Mouse (Mus musculus): ENCODE measurements around the gene A930017K11Rik. TPM values are rescaled to one million over a fixed set of nuclear protein-coding genes. Genes with fewer than 3 reads are reported as not detected.

Gene A930017K11Rik
- polyA plus RNA-seq, 1 experiment from 2014 or later, result not detected

DNA sequence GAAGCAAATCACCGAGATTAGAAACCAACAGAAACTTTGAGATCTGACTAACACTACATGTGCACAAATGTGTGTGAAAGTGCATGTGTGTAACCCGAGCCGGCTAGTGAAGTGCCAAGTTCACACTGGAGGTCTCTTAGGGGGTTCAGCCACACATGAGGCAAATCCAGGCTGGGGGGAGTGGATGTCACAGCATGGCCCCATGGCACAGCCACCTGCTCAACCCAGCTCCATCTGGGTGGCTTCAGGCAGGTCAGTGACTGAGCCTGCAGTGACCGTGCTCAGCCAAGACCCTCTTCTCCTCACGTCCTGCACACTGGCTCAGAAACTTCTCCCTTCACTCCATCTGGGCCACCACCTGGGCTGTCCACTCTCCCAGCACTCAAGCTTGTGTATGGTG is 2.4 kb downstream of the A930017K11Rik start:
- H3K36me3 ChIP-seq (ENCODE audit: insufficient read depth, low read length), result no peaks in the 10 kb centered on the region
- peaks cover 2% of the 10 kb centered on the region; the same call in 1 of the 2 replicates for H3K4me1 ChIP-seq (ENCODE audit: insufficient read depth, low read depth, low read length)
- no peak overlapping the region for H3K27ac ChIP-seq (ENCODE audit: low read length)
- no peaks in the 10 kb centered on the region for H3K9me3 ChIP-seq (ENCODE audit: low read length)
- no peak overlapping the region for H3K9ac ChIP-seq (replicated peaks; ENCODE audit: low read depth)
- DNase-seq (ENCODE audit: low spot score), result no peak
- H3K27me3 ChIP-seq (replicated peaks; ENCODE audit: insufficient read depth, low read length), result peaks cover 14% of the 10 kb centered on the region; the same call in 1 of the 2 replicates
- 62% methylated on average over 5 of the region's 5 CpGs for WGBS
- no peak for ATAC-seq
- H3K4me2 ChIP-seq (replicated peaks; ENCODE audit: low read depth, low read length), result no peak overlapping the region
- no peak for TF ChIP-seq EP300 (IDR thresholded peaks at IDR 0.05)
- no peak for TF ChIP-seq CTCF (IDR thresholded peaks at IDR 0.05)
- H3K4me3 ChIP-seq (ENCODE audit: low read depth, low read length), result no peak overlapping the region

DNA sequence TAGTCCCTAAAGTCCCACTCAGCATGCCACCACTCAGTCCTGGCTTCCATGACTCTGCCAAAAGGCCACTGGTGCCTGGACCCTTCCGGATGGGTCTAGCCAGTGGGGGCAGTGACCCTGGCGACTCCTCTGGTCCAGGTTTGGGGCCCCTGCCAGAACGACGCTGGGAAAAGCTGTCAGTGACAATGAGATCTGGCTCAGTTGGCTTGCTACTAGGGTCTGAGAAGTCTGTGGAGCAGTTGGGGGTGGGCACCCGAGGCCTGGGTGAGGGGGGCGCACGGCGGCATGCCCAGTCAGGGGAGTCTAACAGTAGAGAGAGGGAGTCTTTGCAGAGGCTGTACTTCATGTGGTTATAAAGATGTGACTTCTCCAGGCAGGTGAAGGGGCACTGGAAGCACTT is 4.3 kb downstream of the A930017K11Rik start:
- Histone ChIP-seq H3K4me3 (ENCODE audit: low read depth, low read length) (no peak overlapping the region), H3K27ac (ENCODE audit: low read length) (no peak overlapping the region), H3K4me1 (ENCODE audit: insufficient read depth, low read depth, low read length) (peaks cover 2% of the 10 kb centered on the region; the same call in 1 of the 2 replicates), H3K27me3 (replicated peaks; ENCODE audit: insufficient read depth, low read length) (peaks cover 14% of the 10 kb centered on the region; the same call in 1 of the 2 replicates), H3K4me2 (replicated peaks; ENCODE audit: low read depth, low read length) (no peak overlapping the region), H3K36me3 (ENCODE audit: insufficient read depth, low read length) (no peaks in the 10 kb centered on the region), H3K9ac (replicated peaks; ENCODE audit: low read depth) (no peak overlapping the region), H3K9me3 (ENCODE audit: low read length) (no peaks in the 10 kb centered on the region)
- TF ChIP-seq CTCF (IDR thresholded peaks at IDR 0.05), result no peak
- no peak for TF ChIP-seq EP300 (IDR thresholded peaks at IDR 0.05)
- DNase-seq (ENCODE audit: low spot score) (no peak), ATAC-seq (no peak)
- 71% methylated on average over 8 of the region's 8 CpGs for WGBS

DNA sequence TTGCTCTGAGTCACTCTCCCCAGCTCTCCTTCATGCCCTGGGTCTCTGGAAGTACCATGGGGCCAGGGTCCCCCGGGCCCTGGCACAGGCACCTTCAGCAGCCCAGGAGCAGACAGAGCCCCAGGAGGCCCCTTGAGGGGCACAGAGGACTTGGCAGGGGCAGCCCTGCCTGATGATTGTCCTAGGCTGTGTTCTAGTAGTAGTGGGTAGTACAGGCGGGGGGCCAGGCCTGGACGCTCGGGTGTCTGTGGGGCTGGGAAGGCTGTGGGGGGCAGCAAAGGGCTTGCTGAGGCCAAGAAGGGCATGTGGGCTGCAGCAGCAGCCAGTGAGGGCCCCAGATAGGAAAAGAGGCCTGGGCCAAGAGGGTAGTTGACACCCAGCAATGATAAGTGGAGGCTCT is 4.8 kb downstream of the A930017K11Rik start:
- Histone ChIP-seq H3K36me3 (ENCODE audit: insufficient read depth, low read length) (no peaks in the 10 kb centered on the region), H3K4me2 (replicated peaks; ENCODE audit: low read depth, low read length) (no peak overlapping the region), H3K9ac (replicated peaks; ENCODE audit: low read depth) (no peak overlapping the region), H3K9me3 (ENCODE audit: low read length) (no peaks in the 10 kb centered on the region), H3K4me1 (ENCODE audit: insufficient read depth, low read depth, low read length) (peaks cover 2% of the 10 kb centered on the region; the same call in 1 of the 2 replicates), H3K27ac (ENCODE audit: low read length) (no peak overlapping the region), H3K27me3 (replicated peaks; ENCODE audit: insufficient read depth, low read length) (peaks cover 11% of the 10 kb centered on the region; the same call in 1 of the 2 replicates), H3K4me3 (ENCODE audit: low read depth, low read length) (no peak overlapping the region)
- TF ChIP-seq CTCF (IDR thresholded peaks at IDR 0.05), result no peak
- TF ChIP-seq EP300 (IDR thresholded peaks at IDR 0.05), result no peak
- DNase-seq (ENCODE audit: low spot score), result no peak
- WGBS, result 79% methylated on average over 4 of the region's 4 CpGs
- no peak for ATAC-seq

DNA sequence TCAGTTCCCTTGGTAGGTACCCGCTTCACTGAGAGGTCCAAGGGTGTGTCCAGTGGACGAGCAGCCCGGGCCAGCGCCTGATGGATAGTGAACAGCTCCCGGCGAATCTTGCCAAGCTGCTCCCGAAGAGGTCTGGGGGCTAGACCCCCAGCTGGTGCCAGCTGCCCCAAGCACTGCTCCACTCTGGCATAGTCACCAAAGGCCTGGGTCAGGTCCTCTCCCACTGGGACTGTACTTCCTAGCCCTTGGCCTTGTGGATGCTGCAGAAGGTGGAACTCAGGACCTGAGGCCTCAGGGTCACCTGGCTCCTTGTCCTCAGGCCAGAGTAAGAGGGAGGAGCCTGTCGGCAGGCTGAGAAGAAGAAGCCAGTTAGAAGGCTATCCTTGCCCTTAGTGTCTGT is 5.5 kb downstream of the A930017K11Rik start:
- Histone ChIP-seq H3K36me3 (ENCODE audit: insufficient read depth, low read length) (no peaks in the 10 kb centered on the region), H3K4me2 (replicated peaks; ENCODE audit: low read depth, low read length) (no peak overlapping the region), H3K9me3 (ENCODE audit: low read length) (no peaks in the 10 kb centered on the region), H3K9ac (replicated peaks; ENCODE audit: low read depth) (no peak overlapping the region), H3K4me1 (ENCODE audit: insufficient read depth, low read depth, low read length) (peaks cover 2% of the 10 kb centered on the region; the same call in 1 of the 2 replicates), H3K27ac (ENCODE audit: low read length) (no peak overlapping the region), H3K27me3 (replicated peaks; ENCODE audit: insufficient read depth, low read length) (peaks cover 4% of the 10 kb centered on the region; the same call in 1 of the 2 replicates), H3K4me3 (ENCODE audit: low read depth, low read length) (no peak overlapping the region)
- no peak for TF ChIP-seq EP300 (IDR thresholded peaks at IDR 0.05)
- TF ChIP-seq CTCF (IDR thresholded peaks at IDR 0.05), result no peak
- ATAC-seq (no peak), DNase-seq (ENCODE audit: low spot score) (no peak)
- 71% methylated on average over 8 of the region's 8 CpGs for WGBS

DNA sequence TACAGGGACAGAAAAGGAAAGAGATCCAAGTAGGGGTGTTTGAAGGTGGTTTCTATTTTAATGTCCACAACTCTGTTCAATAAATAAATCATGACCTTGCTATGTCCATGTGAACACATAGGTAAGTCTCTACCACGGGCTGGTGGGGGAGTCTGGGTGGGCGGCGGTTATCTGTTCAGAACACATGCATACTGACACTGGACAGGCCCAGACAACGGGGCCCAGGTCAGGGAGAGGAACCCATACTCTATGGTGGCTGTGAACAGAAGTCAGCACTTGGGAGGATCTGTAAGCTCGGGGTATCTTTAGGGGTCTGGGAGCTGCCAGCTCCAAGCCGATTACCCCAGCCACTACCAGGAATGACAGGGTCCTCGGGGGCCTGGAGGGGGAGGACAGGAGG is 6.0 kb downstream of the A930017K11Rik start:
- Histone ChIP-seq H3K4me2 (replicated peaks; ENCODE audit: low read depth, low read length) (no peak overlapping the region), H3K9me3 (ENCODE audit: low read length) (no peaks in the 10 kb centered on the region), H3K27ac (ENCODE audit: low read length) (no peak overlapping the region), H3K4me1 (ENCODE audit: insufficient read depth, low read depth, low read length) (peaks cover 1% of the 10 kb centered on the region; the same call in 1 of the 2 replicates), H3K27me3 (replicated peaks; ENCODE audit: insufficient read depth, low read length) (0 out of 2 replicates have a peak, but pooled peaks cover 4% of the 10 kb centered on the region), H3K4me3 (ENCODE audit: low read depth, low read length) (no peak overlapping the region), H3K36me3 (ENCODE audit: insufficient read depth, low read length) (no peaks in the 10 kb centered on the region), H3K9ac (replicated peaks; ENCODE audit: low read depth) (no peak overlapping the region)
- ATAC-seq, result no peak
- DNase-seq (ENCODE audit: low spot score), result no peak
- TF ChIP-seq EP300 (IDR thresholded peaks at IDR 0.05) (no peak), CTCF (IDR thresholded peaks at IDR 0.05) (no peak)
- 73% methylated on average over 7 of the region's 7 CpGs for WGBS

DNA sequence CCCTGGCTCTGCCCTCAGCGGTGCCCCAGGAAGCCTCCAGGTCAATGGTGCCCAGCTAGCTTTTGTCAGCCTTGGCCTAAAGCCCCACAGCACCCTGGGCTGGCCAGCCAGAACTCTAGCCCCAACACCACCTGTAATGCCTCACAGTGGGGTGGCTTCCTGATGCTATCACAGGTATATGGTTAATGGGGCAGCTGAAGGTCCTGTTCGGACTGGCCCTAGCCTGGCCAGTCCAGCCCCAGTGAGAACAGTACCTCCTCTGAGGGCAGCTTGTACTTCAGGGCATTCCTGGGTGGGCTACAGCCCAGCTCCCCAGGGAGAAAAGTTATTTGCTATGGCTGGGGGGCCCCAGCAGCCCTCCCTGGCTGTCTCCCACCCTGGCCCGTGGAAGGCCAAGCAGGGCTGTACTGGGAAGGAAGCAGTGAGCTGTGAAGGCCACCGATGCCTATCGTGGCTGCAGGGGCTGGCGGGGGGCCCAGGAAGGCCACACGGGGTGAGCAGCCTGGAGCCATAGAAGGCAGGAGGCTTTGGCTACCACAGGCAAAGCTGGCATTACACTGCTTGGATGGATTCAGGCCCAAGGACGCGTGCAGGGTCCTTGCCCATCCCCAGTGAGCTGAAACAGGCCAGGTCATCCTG is 6.7 kb downstream of the A930017K11Rik start:
- 73% methylated on average over 9 of the region's 9 CpGs for WGBS
- Histone ChIP-seq H3K9ac (replicated peaks; ENCODE audit: low read depth) (no peak overlapping the region), H3K4me2 (replicated peaks; ENCODE audit: low read depth, low read length) (no peak overlapping the region), H3K4me3 (ENCODE audit: low read depth, low read length) (no peak overlapping the region), H3K36me3 (ENCODE audit: insufficient read depth, low read length) (no peaks in the 10 kb centered on the region), H3K27ac (ENCODE audit: low read length) (no peak overlapping the region), H3K27me3 (replicated peaks; ENCODE audit: insufficient read depth, low read length) (0 out of 2 replicates have a peak, but pooled peaks cover 2% of the 10 kb centered on the region), H3K4me1 (ENCODE audit: insufficient read depth, low read depth, low read length) (peaks cover 6% of the 10 kb centered on the region; the same call in 1 of the 2 replicates), H3K9me3 (ENCODE audit: low read length) (no peaks in the 10 kb centered on the region)
- TF ChIP-seq EP300 (IDR thresholded peaks at IDR 0.05) (no peak), CTCF (IDR thresholded peaks at IDR 0.05) (no peak)
- DNase-seq (ENCODE audit: low spot score) (no peak), ATAC-seq (no peak)

All from lung, postnatal 0 days (tissue).